ENCODE assay signal across 17 mouse cellular contexts in the genomic region with DNA sequence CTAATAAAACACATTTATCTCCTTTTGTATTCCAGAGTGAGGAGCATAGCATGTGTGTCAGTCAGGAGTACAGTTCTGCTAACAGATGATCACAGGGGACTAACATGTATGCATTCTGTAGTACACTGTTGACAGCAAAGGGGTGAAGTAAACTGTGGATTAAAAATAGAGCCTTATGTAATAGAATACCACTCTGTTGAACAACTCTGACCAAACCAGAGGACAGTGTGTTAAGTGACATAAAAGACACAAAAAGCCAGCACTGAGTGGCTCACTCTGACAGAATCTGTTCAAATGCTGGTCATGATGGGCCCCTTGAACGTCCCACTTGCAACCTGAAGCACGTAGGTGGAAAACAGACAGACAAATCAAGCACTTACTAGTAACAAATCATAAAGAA. TPM values are rescaled to one million over a fixed set of nuclear protein-coding genes. Genes with fewer than 3 reads are reported as not detected.
"Had no signal": no experiment of that assay in that cellular context is flagged by ENCODE, and none has a peak within 500 bp of the region (broad histone marks: within the 10 kb centered on the region; RNA-seq: fewer than 3 reads in every experiment).

No protein-coding gene starts in this region.

- ATAC-seq: liver, postnatal 0 days had no signal

- H3K36me3 ChIP-seq: lung, embryonic 15.5 days had no signal

- H3K9ac ChIP-seq: limb, embryonic 12.5 days; limb, embryonic 15.5 days; liver, embryonic 14.5 days; liver, postnatal 0 days; lung, embryonic 15.5 days had no signal

- H3K4me3 ChIP-seq: limb, embryonic 12.5 days; limb, embryonic 15.5 days; lung, embryonic 15.5 days had no signal

- H3K4me1 ChIP-seq: limb, embryonic 15.5 days; lung, embryonic 15.5 days had no signal

- H3K4me2 ChIP-seq: limb, embryonic 12.5 days; limb, embryonic 15.5 days; liver, embryonic 11.5 days; lung, embryonic 15.5 days; midbrain, embryonic 11.5 days had no signal

- H3K27me3 ChIP-seq: limb, embryonic 12.5 days; limb, embryonic 15.5 days; lung, embryonic 15.5 days had no signal

- H3K9me3 ChIP-seq: limb, embryonic 12.5 days; limb, embryonic 15.5 days; lung, embryonic 15.5 days had no signal

- H3K27ac ChIP-seq: limb, embryonic 12.5 days; limb, embryonic 15.5 days; liver, embryonic 14.5 days; lung, embryonic 15.5 days had no signal

- DNase-seq: left cerebral cortex, postnatal 4 days; liver, postnatal 0 days; lung, postnatal 36 days; midbrain, embryonic 14.5 days; thymus, adult 18-20 months; thymus, postnatal 36 days had no signal

RNA-seq across cellular contexts. Expression of a gene that starts 45.9 kb away (rescaled TPM):
- total RNA-seq: megakaryocyte progenitor cell, adult 5-6 weeks; megakaryocyte-erythroid progenitor cell, adult 5-6 weeks had no signal
- polyA plus RNA-seq: limb, embryonic 12.5 days; limb, embryonic 15.5 days; lung, embryonic 15.5 days; midbrain, embryonic 11.5 days; midbrain, embryonic 14.5 days; neural tube, embryonic 11.5 days; spleen, adult 2 months; urinary bladder, adult 2 months had no signal
